9 mouse cellular contexts compared by ENCODE assay signal in genomic region chr10:80139439-80139775, GRCm38 (mm10). TPM values are rescaled to one million over a fixed set of nuclear protein-coding genes. Genes with fewer than 3 reads are reported as not detected.
DNase-seq lines count a peak whose midpoint lies in the region; ATAC-seq and TF ChIP-seq lines count a peak whose summit lies in the region.
"Had no signal": no experiment of that assay in that cellular context is flagged by ENCODE, and none has a peak within 500 bp of the region (broad histone marks: within the 10 kb centered on the region; RNA-seq: fewer than 3 reads in every experiment).

No protein-coding gene starts in this region.

- peaks cover 15% of the 10 kb centered on the region for H3K36me3 ChIP-seq in heart, embryonic 14.5 days (ENCODE audit: control insufficient read depth, insufficient read depth, low read length)
- peaks cover 37% of the 10 kb centered on the region for H3K36me3 ChIP-seq in E14TG2a.4 (ENCODE audit: insufficient read depth, low read length)
- H3K36me3 ChIP-seq in forebrain, embryonic 14.5 days (ENCODE audit: control insufficient read depth, insufficient read depth, low read length) = peaks cover 27% of the 10 kb centered on the region
- H3K36me3 ChIP-seq in liver, embryonic 16.5 days (ENCODE audit: control insufficient read depth, insufficient read depth) = peaks cover 6% of the 10 kb centered on the region

- H3K27ac ChIP-seq in heart, embryonic 14.5 days (replicated peaks in 1 of 2; ENCODE audit: control insufficient read depth in 1 of 2, insufficient read depth in 1 of 2, low read depth in 2 of 2, low read length in 2 of 2) = 0 out of 4 replicates have a peak overlapping the region, but pooled peaks of 1 of the 2 experiments have one; percentile 21
- H3K27ac ChIP-seq in forebrain, embryonic 14.5 days (ENCODE audit: low read depth, low read length) = peak overlapping the region; percentile 93; the same call in 1 of the 2 replicates
- no peak overlapping the region for H3K27ac ChIP-seq in liver, embryonic 16.5 days (ENCODE audit: low read length)

- H3K27me3 ChIP-seq in heart, embryonic 14.5 days (ENCODE audit: control insufficient read depth, insufficient read depth, low read length) = peaks cover 31% of the 10 kb centered on the region
- H3K27me3 ChIP-seq in E14TG2a.4 (ENCODE audit: insufficient read depth, low read length) = no peaks in the 10 kb centered on the region; the same call in 1 of the 2 replicates
- H3K27me3 ChIP-seq in forebrain, embryonic 14.5 days (replicated peaks; ENCODE audit: control insufficient read depth, insufficient read depth, low read length) = 0 out of 2 replicates have a peak, but pooled peaks cover 5% of the 10 kb centered on the region
- peaks cover 54% of the 10 kb centered on the region for H3K27me3 ChIP-seq in liver, embryonic 16.5 days (ENCODE audit: control insufficient read depth, insufficient read depth, low read depth, low read length)
- H3K27me3 ChIP-seq: Patski had no signal

- no peak for DNase-seq in heart, adult 8-10 months (ENCODE audit: low spot score)
- DNase-seq in forebrain, embryonic 14.5 days (ENCODE audit: low spot score) = no peak
- no peak for DNase-seq in adrenal gland, postnatal 25 days
- no peak for DNase-seq in kidney, adult 8-10 months

- ATAC-seq in heart, embryonic 14.5 days (ENCODE audit: insufficient number of reproducible peaks, insufficient read depth, low FRiP score, low read depth) = 0 out of 2 replicates have a peak, but pooled peaks have one; percentile 0
- no peak for ATAC-seq in forebrain, embryonic 14.5 days
- ATAC-seq in liver, embryonic 16.5 days (ENCODE audit: low read depth) = no peak
- ATAC-seq in granulocyte monocyte progenitor cell, adult 5-6 weeks (replicated peaks; ENCODE audit: poor library complexity, severe bottlenecking) = no peak; the same call in 1 of the 2 replicates
- ATAC-seq: Patski had no signal

- H3K9me3 ChIP-seq in heart, embryonic 14.5 days (ENCODE audit: control insufficient read depth, low read length) = 0 out of 2 replicates have a peak, but pooled peaks cover 3% of the 10 kb centered on the region
- no peaks in the 10 kb centered on the region for H3K9me3 ChIP-seq in E14TG2a.4 (ENCODE audit: low read length)
- H3K9me3 ChIP-seq in forebrain, embryonic 14.5 days (replicated peaks; ENCODE audit: control insufficient read depth, low read length) = no peaks in the 10 kb centered on the region
- no peaks in the 10 kb centered on the region for H3K9me3 ChIP-seq in liver, embryonic 16.5 days (replicated peaks; ENCODE audit: control insufficient read depth, low read length)

- H3K4me2 ChIP-seq in heart, embryonic 14.5 days (ENCODE audit: low read length) = peak overlapping the region; percentile 99
- H3K4me2 ChIP-seq in forebrain, embryonic 14.5 days (ENCODE audit: low read length) = peak overlapping the region; percentile 95
- peak overlapping the region; percentile 93 for H3K4me2 ChIP-seq in liver, embryonic 16.5 days (ENCODE audit: low read depth, low read length)

- TF ChIP-seq CTCF in E14TG2a.4 (conservative IDR thresholded peaks at IDR 0.05; ENCODE audit: low read length) = no peak

- WGBS in heart, embryonic 14.5 days = under 1% methylated on average over 10 of the region's 10 CpGs
- 1% methylated on average over 10 of the region's 10 CpGs for WGBS in forebrain, embryonic 14.5 days
- WGBS in liver, embryonic 16.5 days (ENCODE audit: insufficient replicate concordance) = under 1% methylated on average over 9 of the region's 10 CpGs

- H3K9ac ChIP-seq in heart, embryonic 14.5 days (ENCODE audit: low read length) = peak overlapping the region; percentile 79
- H3K9ac ChIP-seq in forebrain, embryonic 14.5 days (ENCODE audit: low read length) = peak overlapping the region; percentile 93
- H3K9ac ChIP-seq in liver, embryonic 16.5 days (ENCODE audit: low read depth, low read length) = peak overlapping the region; percentile 56

- peak overlapping the region; percentile 58 to 64 for H3K4me3 ChIP-seq in heart, embryonic 14.5 days (ENCODE audit: control insufficient read depth in 1 of 2, insufficient read depth in 1 of 2, low read depth in 1 of 2, low read length in 2 of 2)
- H3K4me3 ChIP-seq in E14TG2a.4 (replicated peaks; ENCODE audit: low read length) = peak overlapping the region; percentile 90
- H3K4me3 ChIP-seq in forebrain, embryonic 14.5 days (ENCODE audit: low read depth, low read length) = peak overlapping the region; percentile 83
- H3K4me3 ChIP-seq in liver, embryonic 16.5 days (ENCODE audit: low read depth, low read length) = peak overlapping the region; percentile 63

- peaks cover 12 to 42% of the 10 kb centered on the region in 2 experiments for H3K4me1 ChIP-seq in heart, embryonic 14.5 days (ENCODE audit: control insufficient read depth in 2 of 2, insufficient read depth in 2 of 2, low read length in 2 of 2)
- peaks cover 81% of the 10 kb centered on the region for H3K4me1 ChIP-seq in E14TG2a.4 (replicated peaks; ENCODE audit: low read depth, low read length)
- peaks cover 24% of the 10 kb centered on the region for H3K4me1 ChIP-seq in forebrain, embryonic 14.5 days (ENCODE audit: control insufficient read depth, insufficient read depth, low read length)
- H3K4me1 ChIP-seq in liver, embryonic 16.5 days (ENCODE audit: control insufficient read depth, low read depth, low read length) = peaks cover 64% of the 10 kb centered on the region

RNA-seq across cellular contexts. Expression of gene Atp5d, which starts 1.0 kb away (rescaled TPM):
- 988 and 1,015 TPM in 2 replicates for polyA plus RNA-seq in heart, embryonic 14.5 days (2014; fragmentation: Nextera tagmentation; extraction: Ambion mirVana)
- 1,000 to 10,000 TPM; 1,050 to 1,135 (median 1,101) TPM for total RNA-seq in heart, adult 8-10 months (2022)
- polyA plus RNA-seq in forebrain, embryonic 14.5 days (2014; fragmentation: Nextera tagmentation; extraction: Ambion mirVana) = 412 and 467 TPM in 2 replicates
- 288 and 309 TPM in 2 replicates for polyA plus RNA-seq in liver, embryonic 16.5 days (2015; fragmentation: Nextera tagmentation; extraction: Ambion mirVana)
- 460 and 592 TPM in 2 replicates for total RNA-seq in adrenal gland, postnatal 25 days (2021)
- total RNA-seq in granulocyte monocyte progenitor cell, adult 5-6 weeks (2014; fragmentation: Nextera tagmentation) = 193 and 253 TPM in 2 replicates
- total RNA-seq in granulocyte monocyte progenitor cell, adult 5-6 weeks (2017) = 47.4 and 49.6 TPM in 2 replicates

RNA-seq across cellular contexts. Expression of gene Cbarp, which starts 1.2 kb away (rescaled TPM):
- polyA plus RNA-seq in heart, embryonic 14.5 days (2014; fragmentation: Nextera tagmentation; extraction: Ambion mirVana) = 1.6 and 2.6 TPM in 2 replicates
- total RNA-seq in heart, adult 8-10 months (2022) = 1 to 10 TPM; 3.8 to 6.1 (median 4.6) TPM
- polyA plus RNA-seq in forebrain, embryonic 14.5 days (2014; fragmentation: Nextera tagmentation; extraction: Ambion mirVana) = 41.0 and 42.4 TPM in 2 replicates
- 0.44 and 0.65 TPM in 2 replicates for polyA plus RNA-seq in liver, embryonic 16.5 days (2015; fragmentation: Nextera tagmentation; extraction: Ambion mirVana)
- 45.4 and 67.9 TPM in 2 replicates for total RNA-seq in adrenal gland, postnatal 25 days (2021)
- total RNA-seq in granulocyte monocyte progenitor cell, adult 5-6 weeks (2014; fragmentation: Nextera tagmentation) = 0.73 and 5.3 TPM in 2 replicates
- total RNA-seq in granulocyte monocyte progenitor cell, adult 5-6 weeks (2017) = 0.36 TPM in 1 of 2 replicates, not detected in the other

RNA-seq across cellular contexts. Expression of gene Midn, which starts 8.7 kb away (rescaled TPM):
- polyA plus RNA-seq in heart, embryonic 14.5 days (2014; fragmentation: Nextera tagmentation; extraction: Ambion mirVana) = 21.2 and 25.8 TPM in 2 replicates
- total RNA-seq in heart, adult 8-10 months (2022) = 100 to 1,000 TPM in 1 of 4 experiments, 10 to 100 TPM in 3; 83.9 to 111 (median 91.0) TPM
- polyA plus RNA-seq in forebrain, embryonic 14.5 days (2014; fragmentation: Nextera tagmentation; extraction: Ambion mirVana) = 67.0 and 73.6 TPM in 2 replicates
- polyA plus RNA-seq in liver, embryonic 16.5 days (2015; fragmentation: Nextera tagmentation; extraction: Ambion mirVana) = 2.3 and 2.6 TPM in 2 replicates
- total RNA-seq in adrenal gland, postnatal 25 days (2021) = 74.1 and 97.4 TPM in 2 replicates
- 26.7 and 36.8 TPM in 2 replicates for total RNA-seq in granulocyte monocyte progenitor cell, adult 5-6 weeks (2014; fragmentation: Nextera tagmentation)
- total RNA-seq in granulocyte monocyte progenitor cell, adult 5-6 weeks (2017) = 10.0 and 17.4 TPM in 2 replicates

RNA-seq across cellular contexts. Expression of gene Stk11, which starts 23.8 kb away (rescaled TPM):
- 14.6 and 17.7 TPM in 2 replicates for polyA plus RNA-seq in heart, embryonic 14.5 days (2014; fragmentation: Nextera tagmentation; extraction: Ambion mirVana)
- 100 to 1,000 TPM; 148 to 176 (median 153) TPM for total RNA-seq in heart, adult 8-10 months (2022)
- polyA plus RNA-seq in forebrain, embryonic 14.5 days (2014; fragmentation: Nextera tagmentation; extraction: Ambion mirVana) = 25.5 and 27.7 TPM in 2 replicates
- 13.2 and 14.4 TPM in 2 replicates for polyA plus RNA-seq in liver, embryonic 16.5 days (2015; fragmentation: Nextera tagmentation; extraction: Ambion mirVana)
- total RNA-seq in adrenal gland, postnatal 25 days (2021) = 154 TPM in 2 replicates
- total RNA-seq in granulocyte monocyte progenitor cell, adult 5-6 weeks (2014; fragmentation: Nextera tagmentation) = 94.5 and 150 TPM in 2 replicates
- total RNA-seq in granulocyte monocyte progenitor cell, adult 5-6 weeks (2017) = 121 and 132 TPM in 2 replicates

RNA-seq across cellular contexts. Expression of gene Cirbp, which starts 26.4 kb away (rescaled TPM):
- 79.4 and 80.7 TPM in 2 replicates for polyA plus RNA-seq in heart, embryonic 14.5 days (2014; fragmentation: Nextera tagmentation; extraction: Ambion mirVana)
- 10 to 100 TPM; 34.7 to 69.7 (median 51.6) TPM for total RNA-seq in heart, adult 8-10 months (2022)
- 239 and 266 TPM in 2 replicates for polyA plus RNA-seq in forebrain, embryonic 14.5 days (2014; fragmentation: Nextera tagmentation; extraction: Ambion mirVana)
- 13.8 and 14.2 TPM in 2 replicates for polyA plus RNA-seq in liver, embryonic 16.5 days (2015; fragmentation: Nextera tagmentation; extraction: Ambion mirVana)
- 49.9 and 142 TPM in 2 replicates for total RNA-seq in adrenal gland, postnatal 25 days (2021)
- 25.3 and 70.7 TPM in 2 replicates for total RNA-seq in granulocyte monocyte progenitor cell, adult 5-6 weeks (2014; fragmentation: Nextera tagmentation)
- total RNA-seq in granulocyte monocyte progenitor cell, adult 5-6 weeks (2017) = 36.8 and 40.7 TPM in 2 replicates
